Mouse (Mus musculus) left cerebral cortex, postnatal 10 days (tissue): ENCODE measurements around the gene Ccdc189. TPM values are rescaled to one million over a fixed set of nuclear protein-coding genes. Genes with fewer than 3 reads are reported as not detected.
"Not testable (repeated sequence)": the region's sequence is repeated elsewhere in the genome, so short reads cannot be mapped to it uniquely, and the experiment has no call there.

Source experiments
- DNase-seq, 2 experiments: peaks; one replicate each; pipeline ENCODE4 v3.0.0; 2021 to 2022; ENCODE audit warnings: low spot score in 2 of 2, mixed read lengths in 1 of 2; ENCODE audit errors: extremely low spot score in 1 of 2
- intact Hi-C: fragments of 180-260 bp; cut with DNase I; formaldehyde crosslinking; loops from one replicate; pipeline ENCODE4 v1.15.1; 2025
- total RNA-seq, 2 experiments: library from RNA; stranded (reverse); gene quantifications; 2 replicates each; pipeline ENCODE4 v1.2.3; 2021

Ccdc189 gene
- 1 to 10 TPM; 8.1 to 8.3 TPM for total RNA-seq

DNA sequence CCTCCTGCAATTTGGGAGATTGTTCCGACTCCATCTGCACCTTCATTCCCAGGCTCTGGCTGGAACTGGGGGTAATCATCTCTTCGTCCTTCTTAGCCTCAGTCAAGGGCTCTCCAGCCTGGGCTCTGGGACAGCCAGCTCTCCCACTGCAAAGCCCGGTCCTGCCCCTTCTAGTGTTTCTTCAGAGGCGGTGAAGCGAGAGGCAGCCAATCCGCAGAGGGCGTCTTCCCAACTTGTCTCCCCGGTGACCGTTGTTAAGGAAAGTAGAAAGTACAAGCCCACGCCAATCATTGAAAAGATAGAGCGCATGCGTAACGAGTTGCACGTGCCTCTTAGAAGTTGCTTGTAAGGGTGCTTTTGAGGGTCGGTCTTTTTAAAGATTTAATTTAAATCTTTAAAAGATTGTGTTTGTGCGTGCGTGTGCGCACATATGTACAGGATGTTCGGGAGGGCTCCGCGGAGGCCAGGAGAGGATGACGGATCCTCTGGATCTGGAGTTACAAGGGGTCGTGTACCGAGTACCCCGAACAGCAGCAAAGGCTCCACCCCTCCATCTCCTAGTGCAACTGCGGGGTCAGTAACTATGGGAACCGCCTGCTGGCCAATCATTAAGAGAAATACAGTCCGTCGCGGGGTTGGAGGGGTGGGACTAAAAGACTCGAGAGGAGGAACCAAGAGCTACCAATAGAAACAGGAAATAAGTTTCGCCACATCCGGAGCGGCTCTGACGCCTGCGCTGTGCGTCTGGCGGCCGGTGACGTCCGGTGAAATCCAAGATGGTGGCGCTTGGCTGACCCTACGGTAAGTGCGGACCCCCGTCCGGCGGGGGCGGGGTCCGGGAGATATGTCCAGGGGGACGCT is at the start of gene Ccdc189, which contains the start of gene Rnf40:
Gene Ccdc189 (minus strand): TSS at position 585 of the 861 bp plus-strand sequence.
Gene Rnf40 (plus strand): TSS at position 757 of the 861 bp plus-strand sequence.
- intact Hi-C loops, result no loop called here
- DNase-seq, result peak; percentile 96

- intact Hi-C loops, result no loop called here
- DNase-seq, result peak; percentile 73 to 91
Measured at GRCm38 (mm10) chr7:127636963-127637362, 48.6 kb upstream of the Ccdc189 start.

- no peak for DNase-seq
- intact Hi-C loops, result no loop called here
Measured at GRCm38 (mm10) chr7:127631416-127631815, 43.0 kb upstream of the Ccdc189 start.

DNA sequence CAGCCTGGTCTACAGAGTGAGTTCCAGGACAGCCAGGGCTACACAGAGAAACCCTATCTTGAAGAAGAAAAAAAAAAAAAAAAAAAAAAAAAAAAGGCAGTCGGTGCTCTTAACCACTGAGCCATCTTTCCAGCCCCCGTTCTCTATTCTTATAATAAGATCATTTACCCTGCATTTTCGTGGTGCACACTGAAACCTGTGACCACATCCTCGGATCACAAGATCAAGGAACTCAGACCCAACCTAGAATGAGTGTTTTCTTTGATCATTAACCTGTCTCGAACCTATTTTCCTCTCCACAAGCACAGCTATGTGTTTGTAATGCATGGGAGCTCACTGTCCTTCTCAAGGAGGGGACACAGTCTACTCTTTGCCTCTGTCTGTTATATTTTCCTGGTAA is 40.3 kb upstream of the Ccdc189 start:
- intact Hi-C loops, result no loop called here
- no peak for DNase-seq

GRCm38 (mm10) chr7:127626471-127626870 is 38.1 kb upstream of the Ccdc189 start:
- DNase-seq, result no peak
- intact Hi-C loops, result no loop called here

GRCm38 (mm10) chr7:127626039-127626438 is 37.6 kb upstream of the Ccdc189 start:
- no peak for DNase-seq
- intact Hi-C loops, result no loop called here

- intact Hi-C loops, DNase-seq: not testable (repeated sequence)
Measured at GRCm38 (mm10) chr7:127618402-127618801, 30.0 kb upstream of the Ccdc189 start.

DNA sequence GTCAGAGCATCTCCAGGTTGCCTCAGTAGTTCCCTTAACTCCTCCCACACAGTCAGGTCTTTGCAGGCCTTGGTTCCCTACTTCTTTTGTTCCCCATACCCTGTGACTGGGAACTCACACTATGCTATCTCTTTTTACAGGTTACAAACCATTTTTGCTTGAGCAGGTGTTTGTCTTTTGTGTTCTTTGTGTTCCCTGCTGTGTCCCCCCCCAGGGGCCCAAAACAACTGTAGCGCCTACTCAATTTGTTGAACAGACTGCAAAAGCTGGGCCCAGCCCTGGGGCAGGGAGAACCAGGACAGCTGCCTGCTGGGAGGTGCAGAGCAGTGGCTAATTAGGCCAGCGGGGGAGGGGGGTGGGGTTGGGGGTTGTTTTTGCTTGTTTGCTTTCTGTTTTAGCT is 29.6 kb upstream of the Ccdc189 start:
- no peak for DNase-seq
- intact Hi-C loops, result no loop called here

DNA sequence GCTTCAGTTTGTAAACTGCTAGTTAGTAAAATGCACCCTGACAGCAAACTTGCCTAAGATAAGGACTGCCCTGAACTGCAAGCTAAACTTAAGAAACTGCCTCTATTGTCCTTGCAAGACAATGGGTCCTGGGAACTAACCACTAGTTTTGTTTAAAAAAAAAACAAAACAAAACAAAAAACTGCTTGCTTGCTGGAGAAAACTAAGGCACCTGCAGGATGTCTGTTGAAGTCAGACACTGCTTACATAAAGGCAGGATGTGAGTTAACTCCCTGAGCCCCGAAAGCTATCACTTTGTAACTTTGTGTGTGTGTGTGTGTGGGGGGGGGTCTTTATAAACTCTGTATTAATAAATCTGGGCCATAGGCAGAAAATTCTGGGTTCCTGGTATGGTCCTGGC is 28.5 kb upstream of the Ccdc189 start:
- no peak for DNase-seq
- intact Hi-C loops, result no loop called here

- intact Hi-C loops, result no loop called here
- DNase-seq, result no peak
Measured at GRCm38 (mm10) chr7:127616336-127616735, 27.9 kb upstream of the Ccdc189 start.

DNA sequence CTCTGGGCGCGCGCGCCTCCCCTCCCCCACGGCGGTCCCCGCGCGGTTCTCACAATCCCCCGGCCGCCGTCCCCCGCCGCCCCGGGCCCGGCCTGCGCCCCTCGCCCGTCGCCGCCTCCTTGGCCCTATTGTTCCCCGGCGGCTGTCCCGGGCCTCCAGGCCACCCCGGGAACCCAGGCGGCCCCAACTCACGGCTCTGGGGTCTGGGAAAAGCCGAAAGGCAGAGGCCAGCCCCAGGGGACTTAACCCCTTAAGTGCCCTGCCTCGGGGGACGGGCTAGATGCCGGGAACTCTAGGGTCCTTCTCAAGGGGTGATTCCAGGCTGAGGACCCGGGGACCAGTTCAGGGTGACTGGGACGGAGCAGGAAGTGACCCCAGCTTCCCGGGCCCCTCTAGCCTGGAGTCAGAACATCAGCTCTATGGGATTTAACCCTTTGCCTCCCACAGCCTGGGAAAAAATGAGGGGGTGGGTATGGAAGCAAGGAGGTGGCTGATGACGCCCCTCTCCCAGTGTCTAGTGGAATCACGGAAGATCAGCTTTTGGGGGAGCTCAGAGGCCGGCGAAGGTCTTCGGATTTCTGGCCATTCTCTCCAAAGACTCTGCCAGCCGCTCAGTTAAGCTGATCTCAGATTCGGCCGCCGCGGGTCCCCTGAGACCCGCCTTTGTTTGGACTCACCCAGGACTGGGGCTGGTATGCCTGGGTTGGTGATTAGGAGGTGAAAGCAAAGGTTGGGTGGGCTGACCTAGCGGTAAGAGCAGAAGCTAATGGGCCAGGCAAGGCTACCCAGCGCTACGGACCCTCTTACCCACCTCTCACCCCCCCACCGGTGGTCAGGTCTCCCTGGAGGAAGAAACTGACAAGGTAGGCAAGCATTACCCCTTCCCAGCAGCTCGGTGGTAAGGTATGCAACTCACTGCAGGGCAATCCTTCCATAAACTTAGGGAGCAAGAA is 26.8 kb upstream of the Ccdc189 start, which contains the start of gene Zfp629:
Gene Zfp629 (minus strand): TSS at position 907 of the 953 bp plus-strand sequence.
- intact Hi-C loops, result no loop called here
- peak; percentile 88 for DNase-seq

DNA sequence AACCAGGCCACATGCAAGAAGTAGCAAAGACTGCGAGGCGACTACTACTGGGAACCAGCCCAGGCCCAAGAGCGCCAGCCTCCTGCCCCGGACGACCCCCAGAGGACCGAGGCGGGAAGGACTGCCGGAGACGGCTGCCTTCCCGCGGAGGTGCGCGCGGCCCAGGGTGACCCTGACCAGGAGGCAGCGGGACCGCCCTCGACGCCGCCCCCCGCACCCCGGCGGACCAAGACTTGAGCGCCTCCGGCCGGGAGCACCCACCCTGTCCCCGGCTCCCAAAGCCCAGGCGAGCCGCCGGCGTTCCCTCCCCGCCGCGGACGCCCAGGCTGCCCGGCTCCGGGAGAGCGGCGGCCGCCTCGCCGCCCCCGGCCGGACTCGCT is 26.1 kb upstream of the Ccdc189 start:
- intact Hi-C loops, result no loop called here
- DNase-seq, result peak in 1 of 2 experiments; percentile 76

DNA sequence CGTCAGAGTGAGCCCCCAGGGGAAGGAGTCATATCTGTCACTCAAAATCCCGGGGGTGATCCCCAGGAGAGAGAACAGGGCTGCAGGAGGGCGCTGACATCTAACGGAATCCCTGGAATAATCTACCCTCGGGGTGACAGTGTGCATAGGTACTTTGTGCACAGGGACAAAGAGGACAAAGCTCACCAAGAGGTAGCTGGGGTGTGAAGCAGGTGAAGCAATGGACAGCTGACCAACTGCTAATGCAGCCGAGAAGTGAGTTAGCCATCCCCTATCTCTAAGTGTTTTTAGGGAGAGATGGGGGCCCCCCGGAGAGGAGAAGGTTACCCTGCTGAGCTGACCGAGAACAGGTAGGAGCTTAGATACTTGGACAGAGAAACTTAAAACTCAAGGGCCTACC is 25.7 kb upstream of the Ccdc189 start:
- intact Hi-C loops, result no loop called here

GRCm38 (mm10) chr7:127613501-127613900 is 25.1 kb upstream of the Ccdc189 start:
- intact Hi-C loops, result no loop called here
- no peak for DNase-seq

More for the DNA sequence above, 25.7 kb upstream of the Ccdc189 start:
- no peak for DNase-seq

DNA sequence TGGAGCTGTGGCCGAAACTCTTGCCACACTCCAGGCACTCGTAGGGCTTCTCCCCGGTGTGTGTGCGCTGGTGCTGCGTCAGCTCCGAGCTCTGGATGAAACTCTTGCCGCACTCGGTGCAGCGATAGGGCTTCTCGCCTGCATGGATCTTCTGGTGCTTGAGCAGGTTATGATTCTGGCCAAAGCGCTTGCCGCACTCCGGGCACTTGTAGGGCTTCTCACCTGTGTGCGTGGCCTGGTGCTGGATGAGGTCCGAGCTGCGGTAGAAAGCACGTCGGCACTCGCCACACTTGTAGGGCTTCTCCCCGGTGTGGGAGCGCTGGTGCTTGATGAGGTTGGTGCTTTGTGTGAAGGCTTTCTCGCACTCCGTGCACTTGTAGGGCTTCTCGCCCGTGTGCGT is 23.2 kb upstream of the Ccdc189 start:
- no peak for DNase-seq
- intact Hi-C loops, result no loop called here

- DNase-seq, result peak in 1 of 2 experiments; percentile 20
- intact Hi-C loops, result no loop called here
Measured at GRCm38 (mm10) chr7:127611011-127611410, 22.6 kb upstream of the Ccdc189 start.

- DNase-seq, result no peak
- intact Hi-C loops, result no loop called here
Measured at GRCm38 (mm10) chr7:127607150-127607549, 18.8 kb upstream of the Ccdc189 start.

GRCm38 (mm10) chr7:127604256-127604655 is 15.9 kb upstream of the Ccdc189 start:
- intact Hi-C loops, result no loop called here
- DNase-seq, result no peak

GRCm38 (mm10) chr7:127602903-127603302 is 14.5 kb upstream of the Ccdc189 start:
- no peak for DNase-seq
- intact Hi-C loops, result loop anchor here (2.0 kb wide), 1 partner anchor 20 kb away; no protein-coding TSS in a partner anchor
